Mouse (Mus musculus) lung, adult 2 months (tissue): ENCODE measurements around the gene Urah.

Experiments used
- CTCF ChIP-seq: fragments of 200-500 bp; IDR thresholded peaks from 2 replicates; pipeline ENCODE4 v1.5.1; 2011; ENCODE audit warnings: mild to moderate bottlenecking, low read length, control low read depth; ENCODE audit not compliant: insufficient read depth
- POLR2A ChIP-seq: fragments of 200-500 bp; IDR thresholded peaks from 2 replicates; pipeline ENCODE4 v1.6.1; 2011; ENCODE audit warnings: low read depth, mild to moderate bottlenecking, control low read depth, low read length, borderline replicate concordance; ENCODE audit errors: extremely low read depth

DNA sequence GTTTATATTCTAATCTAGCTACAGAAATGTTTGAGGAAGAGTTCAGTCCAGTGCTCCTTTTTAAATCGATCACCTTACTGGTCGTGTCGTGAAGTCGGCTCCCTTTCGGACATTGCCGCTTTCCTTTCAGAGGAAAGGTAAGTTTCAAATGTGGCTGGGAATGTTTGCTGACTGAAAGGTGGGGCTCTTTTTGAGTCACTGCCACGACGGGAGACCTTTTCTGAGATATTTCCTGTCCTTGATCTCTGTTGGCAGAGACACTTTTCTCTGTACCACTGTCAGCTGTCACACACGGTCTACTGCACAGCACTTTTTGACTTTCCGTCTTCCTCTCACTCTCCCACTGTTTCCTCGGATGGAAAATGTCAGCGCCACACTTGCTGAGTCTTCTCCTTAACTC is 22.0 kb upstream of the Urah start:
- TF ChIP-seq POLR2A (no peak), CTCF (no peak)
